Mouse (Mus musculus): ENCODE measurements at regions not wholly inside any gene's neighbourhood (a gene's known extent, or its start where the extent isn't known, plus 50 kb on each side); places are given as distances from the start of the nearest gene placed in this dataset.
"Not testable (repeated sequence)": the region's sequence is repeated elsewhere in the genome, so short reads cannot be mapped to it uniquely, and the experiment has no call there.

- DNase-seq = no peak
Observed at GRCm38 (mm10) chr8:126877039-126877365, 68.6 kb downstream of the Tomm20 start.

GRCm38 (mm10) chr8:126876300-126877038 is 69.2 kb downstream of the Tomm20 start:
- DNase-seq = no peak

GRCm38 (mm10) chr8:126875491-126876155 is 70.0 kb downstream of the Tomm20 start:
- no peak for DNase-seq

DNA sequence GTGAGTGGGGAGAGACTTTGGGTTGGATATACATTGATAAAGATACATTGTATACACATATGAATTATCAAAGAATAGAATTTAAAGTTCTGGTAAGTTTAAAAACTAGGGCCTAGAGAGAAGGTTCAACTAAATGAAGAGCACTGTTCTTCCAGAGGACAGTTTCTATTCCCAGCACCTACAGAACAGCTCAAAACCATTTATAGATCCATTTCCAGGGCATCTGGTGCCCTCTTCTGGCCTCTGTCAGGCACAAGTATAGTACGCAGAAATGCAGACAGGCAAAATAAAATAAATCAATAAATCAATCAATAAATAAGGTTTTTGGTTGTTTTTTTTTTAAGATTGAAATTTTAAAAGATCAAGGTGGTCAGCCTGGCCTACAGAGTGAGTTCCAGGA is 70.8 kb downstream of the Tomm20 start:
- DNase-seq = no peak

- no peak for DNase-seq
Observed at GRCm38 (mm10) chr8:126874126-126874730, 71.4 kb downstream of the Tomm20 start.

DNA sequence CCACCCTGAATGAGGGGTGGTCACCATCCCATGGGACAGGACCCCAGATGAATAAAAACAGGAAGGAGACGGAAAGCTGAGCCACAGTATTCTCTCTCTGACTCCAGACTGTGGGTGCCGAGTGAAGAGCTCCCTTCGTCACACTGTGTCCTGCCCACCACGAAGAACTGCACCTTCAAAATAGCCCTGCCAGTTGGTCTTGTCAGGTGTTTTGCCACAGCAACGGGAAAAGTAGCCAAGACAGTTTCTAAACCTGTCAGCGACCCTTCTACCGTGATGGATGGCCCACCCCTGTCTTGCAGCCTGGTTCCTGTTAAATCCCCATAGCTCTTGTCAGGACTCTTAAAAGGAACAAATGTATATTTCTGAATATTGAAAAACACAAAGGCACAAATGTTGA is 72.3 kb downstream of the Tomm20 start:
- no peak for DNase-seq

DNA sequence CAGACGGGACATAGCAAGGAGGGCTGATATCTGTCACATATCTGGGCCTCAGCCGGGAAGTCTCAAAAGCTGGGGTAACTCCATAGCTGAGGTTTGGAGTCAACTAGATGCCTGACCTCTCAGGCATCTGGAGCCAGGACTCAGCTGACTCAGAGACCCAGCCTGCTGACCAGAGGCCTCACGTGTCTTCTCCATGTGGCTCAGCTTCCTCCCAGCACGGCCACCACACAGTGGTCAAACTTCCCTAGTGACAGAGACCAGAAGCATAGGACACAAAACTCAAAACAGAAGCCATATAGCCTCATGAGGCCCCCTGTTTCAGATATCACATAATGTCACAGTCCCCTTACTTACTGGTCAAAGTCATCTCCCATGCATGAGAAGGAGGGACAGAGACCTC is 73.1 kb downstream of the Tomm20 start:
- DNase-seq = no peak

DNA sequence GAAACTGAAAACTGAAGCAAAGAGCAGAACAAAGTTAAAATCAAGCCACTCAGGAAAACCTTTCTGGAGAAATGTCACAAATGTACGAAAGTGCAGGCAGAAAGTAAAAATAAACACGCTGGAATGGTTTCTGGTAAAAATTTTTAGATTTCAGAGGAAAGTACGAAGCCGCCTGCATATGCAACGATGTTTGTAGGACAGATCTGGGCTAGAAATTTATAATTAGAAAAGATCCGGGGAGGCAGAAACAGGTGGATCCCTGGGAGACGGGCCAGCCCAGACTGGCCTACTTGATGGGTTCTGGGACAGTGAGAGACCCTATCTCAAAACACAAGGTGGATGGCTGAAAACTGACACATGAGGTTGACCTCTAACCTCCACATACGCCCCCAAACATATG is 73.5 kb downstream of the Tomm20 start:
- no peak for DNase-seq

- DNase-seq = no peak
Observed at GRCm38 (mm10) chr8:126869464-126869850, 76.2 kb downstream of the Tomm20 start.

DNA sequence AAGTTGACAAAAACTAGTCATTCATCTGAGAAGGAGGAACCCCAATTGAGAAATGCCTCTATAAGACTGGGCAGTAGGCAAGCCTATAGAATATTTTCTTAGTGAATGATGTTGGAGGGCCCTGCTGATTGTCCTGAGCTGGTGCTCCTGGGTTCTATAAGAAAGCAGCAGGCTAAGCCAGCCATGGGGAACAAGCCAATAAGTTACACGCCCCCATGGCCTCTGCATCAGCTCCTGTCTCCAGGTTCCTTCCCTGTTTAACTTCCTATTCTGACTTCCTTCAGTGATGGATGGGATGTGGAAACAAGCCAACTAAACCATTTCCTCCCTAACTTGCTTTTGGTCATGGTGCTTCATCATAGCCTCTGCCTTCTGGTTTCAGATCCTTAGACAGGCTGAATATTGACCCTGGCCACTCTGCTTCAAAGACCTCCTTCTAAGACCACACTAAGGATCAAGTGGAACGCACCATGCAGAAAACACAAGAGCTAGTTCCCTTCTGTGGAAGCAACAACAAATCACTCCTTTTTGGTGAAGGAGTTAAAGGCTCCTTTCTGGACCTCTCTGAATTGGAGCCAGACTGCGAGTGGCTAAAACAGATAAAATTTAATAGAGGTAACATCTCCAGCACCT is 76.7 kb downstream of the Tomm20 start:
- DNase-seq = no peak

DNA sequence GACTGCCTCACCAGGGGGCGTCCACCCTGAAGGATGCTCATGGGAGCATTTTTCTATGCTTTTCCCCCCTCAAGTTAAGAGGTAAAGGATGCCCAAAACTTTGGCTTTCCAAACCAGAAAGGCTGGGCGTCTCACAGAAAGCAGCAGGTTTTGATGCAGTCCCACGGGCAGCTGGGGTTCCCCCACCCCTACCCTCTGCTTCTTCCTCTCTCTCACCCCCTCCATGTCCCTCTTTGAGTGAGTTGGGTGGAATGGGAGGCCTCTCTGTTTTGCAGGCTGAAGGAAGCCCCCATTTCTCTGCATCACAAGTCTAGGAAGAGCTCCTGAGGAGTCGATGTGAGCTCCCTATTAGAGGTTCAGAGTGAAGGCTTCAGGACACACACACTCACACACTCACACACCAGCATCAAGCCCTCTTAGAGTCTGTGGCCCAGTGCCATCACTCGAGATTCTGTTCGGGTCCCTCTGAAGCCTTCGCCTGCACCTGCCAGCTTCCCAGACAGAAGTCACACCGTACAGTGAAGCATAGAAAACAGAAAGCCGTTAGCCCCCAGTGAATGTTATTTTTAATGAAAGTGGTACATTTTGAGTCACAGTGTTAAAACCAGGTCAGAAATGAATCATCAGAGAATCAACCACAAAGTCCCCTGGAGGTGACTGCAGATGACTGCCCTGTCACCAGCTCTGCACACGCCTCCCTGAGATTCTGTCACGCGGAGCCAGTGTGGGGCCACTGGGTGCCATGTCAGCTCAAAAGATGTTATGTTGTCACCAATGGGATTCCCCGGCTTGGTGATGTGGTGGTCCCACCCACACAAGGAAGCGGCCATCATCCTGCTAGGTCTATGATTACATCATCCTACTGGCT is 78.3 kb downstream of the Tomm20 start:
- no peak for DNase-seq

GRCm38 (mm10) chr8:126864314-126864948 is 81.2 kb downstream of the Tomm20 start:
- DNase-seq = no peak

DNA sequence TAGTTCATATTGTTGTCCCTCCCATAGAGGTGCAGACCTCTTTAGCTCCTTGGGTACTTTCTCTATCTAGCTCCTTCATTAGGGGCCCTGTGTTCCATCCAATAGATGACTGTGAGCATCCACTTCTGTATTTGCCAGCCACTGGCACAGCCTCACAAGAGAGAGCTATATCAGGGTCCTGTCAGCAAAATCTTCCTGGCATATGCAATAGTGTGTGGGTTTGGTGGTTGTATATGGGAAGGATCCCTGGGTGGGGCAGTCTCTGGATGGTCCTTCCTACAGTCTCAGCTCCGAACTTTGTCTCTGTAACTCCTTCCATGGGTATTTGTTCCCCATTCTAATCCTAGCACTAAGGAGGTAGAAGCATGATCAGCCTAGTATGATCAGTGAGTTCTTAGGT is 82.0 kb downstream of the Tomm20 start:
- not testable (repeated sequence) for DNase-seq

DNA sequence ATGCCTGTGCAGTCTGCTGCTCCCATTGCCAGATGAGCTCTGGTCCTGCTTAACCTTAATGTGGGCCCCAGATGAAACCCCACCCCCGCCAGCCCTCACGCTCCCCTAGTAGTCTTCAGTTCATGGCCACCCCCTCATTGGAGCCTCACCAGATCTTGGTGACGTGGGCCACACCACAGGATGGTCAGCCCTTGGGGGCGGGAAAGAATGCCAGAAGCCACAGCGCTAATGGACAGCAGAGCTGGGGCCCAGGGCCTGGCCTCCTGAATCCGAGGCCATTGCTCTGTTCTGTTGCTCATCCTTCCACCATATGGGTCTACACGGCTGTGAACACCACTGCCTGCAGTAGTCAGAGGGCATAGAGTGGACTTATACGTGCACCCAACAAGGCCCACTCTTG is 83.9 kb downstream of the Tomm20 start:
- no peak for DNase-seq

GRCm38 (mm10) chr8:126860630-126861029 is 85.0 kb downstream of the Tomm20 start:
- no peak for DNase-seq

GRCm38 (mm10) chr8:126859706-126860424 is 85.8 kb downstream of the Tomm20 start:
- no peak for DNase-seq

GRCm38 (mm10) chr8:126857307-126858203 is 88.1 kb downstream of the Tomm20 start:
- no peak for DNase-seq

DNA sequence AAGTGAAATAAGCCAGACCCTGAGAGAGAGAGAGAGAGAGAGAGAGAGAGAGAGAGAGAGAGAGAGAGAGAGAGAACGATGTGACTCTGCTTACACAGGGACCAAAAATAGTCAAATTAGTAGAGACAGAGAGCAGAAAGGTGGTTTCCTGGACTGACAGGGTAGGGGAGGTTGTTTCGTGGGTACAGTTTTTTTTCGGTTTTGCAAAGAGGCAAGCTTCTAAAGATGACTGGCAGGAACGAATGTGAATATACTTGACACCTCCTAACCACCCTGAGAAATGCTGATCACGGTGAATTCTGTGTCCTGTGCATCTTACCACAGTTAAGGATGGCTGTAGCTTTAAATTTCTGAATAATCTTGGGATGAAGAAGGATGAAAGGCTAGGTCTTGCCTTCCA is 89.7 kb downstream of the Tomm20 start:
- DNase-seq = no peak

DNA sequence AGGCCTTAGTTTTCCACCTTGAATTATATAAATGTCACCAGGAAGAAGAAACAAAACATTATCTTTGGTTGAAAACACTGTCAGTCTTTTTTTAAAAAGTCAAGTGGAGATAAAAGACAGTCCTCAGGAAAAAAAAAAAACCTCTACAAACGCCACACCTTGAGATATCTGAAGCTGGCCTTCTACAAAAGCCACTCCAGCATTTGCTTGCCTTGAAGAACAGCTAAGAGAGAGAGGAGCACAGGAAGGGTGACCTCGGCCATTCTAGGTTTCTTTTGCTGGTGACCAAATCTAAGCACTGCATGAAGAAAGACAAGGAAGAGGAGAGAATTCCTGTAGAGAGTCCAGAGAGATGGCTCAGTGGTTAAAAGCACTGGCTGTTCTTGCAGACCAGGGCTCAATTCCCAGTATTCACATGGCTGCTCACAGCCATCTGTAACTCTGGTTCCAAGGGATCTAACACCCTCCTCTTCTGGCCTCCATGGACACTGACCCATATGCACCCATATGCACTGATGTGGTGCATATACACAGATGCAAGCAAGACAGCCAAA is 90.5 kb downstream of the Tomm20 start:
- DNase-seq = no peak

Measured in heart, postnatal 4 days (tissue).